Mouse (Mus musculus) G1E (cell line): Measurements from ENCODE around the gene Mapt. TPM values are rescaled to one million over a fixed set of nuclear protein-coding genes. Genes with fewer than 3 reads are reported as not detected.
"Not testable (repeated sequence)": the region's sequence is repeated elsewhere in the genome, so short reads cannot be mapped to it uniquely, and the experiment has no call there.

ENCODE experiments used
- ATAC-seq: 2 replicates; pipeline ENCODE4 v1.8.0; 2016; ENCODE audit warnings: mild to moderate bottlenecking; ENCODE audit not compliant: insufficient number of reproducible peaks, poor library complexity, low FRiP score, severe bottlenecking; ENCODE audit errors: extremely low read depth
- DNase-seq: peaks from one replicate; pipeline ENCODE4 v3.0.0; 2012; ENCODE audit warnings: low spot score
- H3K27me3 ChIP-seq: 2 replicates; pipeline ENCODE4 v1.6.1; 2012; ENCODE audit warnings: mild to moderate bottlenecking, low read length, inconsistent platforms; ENCODE audit not compliant: insufficient read depth
- H3K36me3 ChIP-seq: replicated peaks from 2 replicates; pipeline ENCODE3; 2012; ENCODE audit warnings: mild to moderate bottlenecking, inconsistent platforms
- H3K4me1 ChIP-seq: 2 replicates; pipeline ENCODE4 v1.6.1; 2012; ENCODE audit warnings: low read depth, low read length, inconsistent platforms, mixed read lengths; ENCODE audit not compliant: insufficient read depth
- H3K4me3 ChIP-seq: 2 replicates; pipeline ENCODE4 v1.5.1; 2012; ENCODE audit warnings: low read depth, mild to moderate bottlenecking, inconsistent platforms, low read length, moderate library complexity, mixed read lengths
- H3K9me3 ChIP-seq: replicated peaks from 2 replicates; pipeline ENCODE4 v1.6.1; 2012; ENCODE audit warnings: inconsistent platforms
- CTCF ChIP-seq: IDR thresholded peaks from 2 replicates; pipeline ENCODE4 v1.5.1; 2012; ENCODE audit warnings: low read depth, low read length, inconsistent platforms, mixed read lengths
- GATA1 ChIP-seq: IDR thresholded peaks from 2 replicates; pipeline ENCODE4 v1.6.1; 2012; ENCODE audit warnings: borderline replicate concordance, low read length, inconsistent platforms, mixed read lengths
- GATA2 ChIP-seq: IDR thresholded peaks from 2 replicates; pipeline ENCODE4 v1.6.1; 2012; ENCODE audit warnings: low read depth, low read length, inconsistent platforms, borderline replicate concordance
- POLR2AphosphoS5 ChIP-seq: IDR thresholded peaks from 2 replicates; pipeline ENCODE4 v1.6.1; 2012; ENCODE audit warnings: low read depth, low read length, inconsistent platforms; ENCODE audit not compliant: insufficient replicate concordance
- TAL1 ChIP-seq: conservative IDR thresholded peaks from 2 replicates; pipeline ENCODE4 v1.6.1; 2012; ENCODE audit warnings: low read depth, low read length, inconsistent platforms, mixed read lengths
- polyA plus RNA-seq: library from polyadenylated mRNA; stranded (reverse); fragments of >175 nt; gene quantifications from 2 replicates; pipeline ENCODE4 v1.2.3, GENCODE M21; 2012
- total RNA-seq, 2 experiments: library from RNA; stranded (forward) in 1 of 2; stranded (reverse) in 1 of 2; fragments of 200-1000 nt in 1 of 2; fragments of >200 nt in 1 of 2; fragmentation: Nextera tagmentation in 1 of 2; gene quantifications; 2 replicates each; pipeline ENCODE4 v1.2.3; 2014 to 2017

Gene Mapt
- total and polyA plus RNA-seq, 3 experiments: 1.2 to 7.6 (median 5.0) TPM

GRCm38 (mm10) chr11:104237226-104237625 is 6.0 kb downstream of the Mapt start:
- H3K4me1 ChIP-seq: no peaks in the 10 kb centered on the region; the same call in 1 of the 2 replicates
- peaks cover 8% of the 10 kb centered on the region for H3K9me3 ChIP-seq
- no peak for TF ChIP-seq GATA1
- TF ChIP-seq GATA2: no peak
- no peak for TF ChIP-seq CTCF
- TF ChIP-seq POLR2AphosphoS5: no peak
- TF ChIP-seq TAL1: no peak
- no peak overlapping the region for H3K4me3 ChIP-seq
- ATAC-seq: no peak
- peaks cover 28% of the 10 kb centered on the region for H3K27me3 ChIP-seq
- H3K36me3 ChIP-seq: no peaks in the 10 kb centered on the region
- no peak for DNase-seq

- no peak for TF ChIP-seq CTCF
- no peak for TF ChIP-seq TAL1
- TF ChIP-seq GATA2: no peak
- TF ChIP-seq GATA1: no peak
- TF ChIP-seq POLR2AphosphoS5: no peak
Observed at GRCm38 (mm10) chr11:104237958-104238747, 7.0 kb downstream of the Mapt start.

GRCm38 (mm10) chr11:104245478-104245877 is 14.3 kb downstream of the Mapt start:
- peaks cover 16% of the 10 kb centered on the region for H3K27me3 ChIP-seq
- H3K4me1 ChIP-seq, ATAC-seq: not testable (repeated sequence)

More at GRCm38 (mm10) chr11:104237958-104238747, 7.0 kb downstream of the Mapt start:
- ATAC-seq (no peak), DNase-seq (no peak)
- no peak overlapping the region for H3K4me3 ChIP-seq
- no peaks in the 10 kb centered on the region for H3K36me3 ChIP-seq
- H3K9me3 ChIP-seq: peaks cover under 1% of the 10 kb centered on the region; the same call in 1 of the 2 replicates
- H3K4me1 ChIP-seq: no peaks in the 10 kb centered on the region; the same call in 1 of the 2 replicates
- H3K27me3 ChIP-seq: peaks cover 19% of the 10 kb centered on the region

GRCm38 (mm10) chr11:104246171-104246694 is 15.0 kb downstream of the Mapt start:
- no peak for DNase-seq
- Histone ChIP-seq H3K36me3 (no peaks in the 10 kb centered on the region), H3K4me3 (no peak overlapping the region), H3K27me3 (peaks cover 18% of the 10 kb centered on the region), H3K9me3 (no peaks in the 10 kb centered on the region), H3K4me1 (no peaks in the 10 kb centered on the region)
- TF ChIP-seq CTCF: no peak
- no peak for TF ChIP-seq TAL1
- TF ChIP-seq POLR2AphosphoS5: no peak
- TF ChIP-seq GATA1: no peak
- no peak for TF ChIP-seq GATA2
- ATAC-seq: no peak

More at GRCm38 (mm10) chr11:104245478-104245877, 14.3 kb downstream of the Mapt start:
- not testable (repeated sequence) for H3K9me3 ChIP-seq, H3K36me3 ChIP-seq, DNase-seq, H3K4me3 ChIP-seq

GRCm38 (mm10) chr11:104247141-104247717 is 16.0 kb downstream of the Mapt start:
- no peaks in the 10 kb centered on the region for H3K9me3 ChIP-seq
- no peak overlapping the region for H3K4me3 ChIP-seq
- ATAC-seq (no peak), DNase-seq (no peak)
- H3K36me3 ChIP-seq: no peaks in the 10 kb centered on the region
- TF ChIP-seq GATA2: no peak
- TF ChIP-seq POLR2AphosphoS5: no peak
- no peak for TF ChIP-seq TAL1
- no peak for TF ChIP-seq CTCF
- no peak for TF ChIP-seq GATA1
- H3K27me3 ChIP-seq: peaks cover 19% of the 10 kb centered on the region
- no peaks in the 10 kb centered on the region for H3K4me1 ChIP-seq

- ATAC-seq (no peak), DNase-seq (no peak)
- TF ChIP-seq TAL1: no peak
- Histone ChIP-seq H3K27me3 (peaks cover 30% of the 10 kb centered on the region), H3K9me3 (no peaks in the 10 kb centered on the region), H3K36me3 (no peaks in the 10 kb centered on the region), H3K4me3 (no peak overlapping the region), H3K4me1 (no peaks in the 10 kb centered on the region)
Observed at GRCm38 (mm10) chr11:104249420-104249819, 18.2 kb downstream of the Mapt start.

- ATAC-seq: no peak
- TF ChIP-seq POLR2AphosphoS5 (no peak), GATA2 (no peak), TAL1 (no peak), GATA1 (no peak), CTCF (no peak)
- Histone ChIP-seq H3K27me3 (peaks cover 41% of the 10 kb centered on the region), H3K4me3 (no peak overlapping the region), H3K4me1 (no peaks in the 10 kb centered on the region), H3K9me3 (no peaks in the 10 kb centered on the region), H3K36me3 (no peaks in the 10 kb centered on the region)
- no peak for DNase-seq
Observed at GRCm38 (mm10) chr11:104251121-104251520, 19.9 kb downstream of the Mapt start.
